Mouse (Mus musculus): ENCODE measurements around the gene Asic5.

Gene Asic5

DNA sequence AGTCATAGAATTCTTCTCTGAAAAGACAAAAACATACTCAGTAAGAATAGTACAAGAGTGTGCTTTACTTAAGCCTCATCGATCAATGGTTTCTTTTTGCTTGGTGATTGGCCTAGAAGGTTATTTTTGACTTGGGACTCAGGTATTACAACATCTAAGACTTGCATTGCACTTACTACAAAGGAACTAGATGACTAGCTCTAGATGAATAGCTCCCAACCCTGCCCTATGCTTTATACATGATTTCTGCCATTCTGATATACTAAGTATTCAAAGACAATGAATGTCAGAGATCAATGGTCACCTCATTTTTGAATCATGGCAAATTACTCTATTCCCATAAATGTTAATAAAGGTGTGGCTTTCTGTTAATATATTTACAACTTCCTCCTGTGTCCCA is 24.9 kb downstream of the Asic5 start:
- DNase-seq (ENCODE audit: extremely low read depth, insufficient read length, low spot score): no peak

DNA sequence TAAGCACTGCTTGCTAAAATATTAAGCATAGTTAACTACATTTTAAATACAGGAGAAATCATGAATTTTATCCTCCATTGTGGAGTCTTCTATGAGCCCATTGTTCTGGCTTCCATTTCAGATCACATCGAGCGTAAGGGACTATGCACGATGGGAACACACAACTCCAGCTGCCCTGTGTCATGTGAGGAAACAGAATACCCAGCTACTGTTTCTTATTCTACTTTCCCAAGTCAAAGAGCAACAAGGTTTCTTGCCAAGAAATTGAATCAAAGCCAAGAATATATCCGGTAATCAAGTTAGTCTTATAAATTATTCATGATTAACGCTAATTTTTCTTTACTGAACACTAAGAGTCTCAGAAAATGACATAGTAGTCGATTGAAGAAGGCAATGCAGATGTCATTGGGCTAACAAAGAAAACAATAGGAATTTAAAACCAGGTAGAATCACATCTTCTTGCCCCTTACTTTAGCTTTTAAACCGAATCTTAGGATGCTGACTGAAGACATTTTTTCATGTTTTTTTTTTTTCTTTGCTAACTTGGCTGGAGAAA is 32.1 kb downstream of the Asic5 start:
- DNase-seq (ENCODE audit: extremely low read depth, insufficient read length, low spot score): no peak

GRCm38 (mm10) chr3:82022421-82022920 is 40.4 kb downstream of the Asic5 start:
- no peak for DNase-seq (ENCODE audit: extremely low read depth, insufficient read length, low spot score)

- no peak for DNase-seq (ENCODE audit: extremely low read depth, insufficient read length, low spot score)
Observed at GRCm38 (mm10) chr3:82023065-82023464, 41.0 kb downstream of the Asic5 start.

DNA sequence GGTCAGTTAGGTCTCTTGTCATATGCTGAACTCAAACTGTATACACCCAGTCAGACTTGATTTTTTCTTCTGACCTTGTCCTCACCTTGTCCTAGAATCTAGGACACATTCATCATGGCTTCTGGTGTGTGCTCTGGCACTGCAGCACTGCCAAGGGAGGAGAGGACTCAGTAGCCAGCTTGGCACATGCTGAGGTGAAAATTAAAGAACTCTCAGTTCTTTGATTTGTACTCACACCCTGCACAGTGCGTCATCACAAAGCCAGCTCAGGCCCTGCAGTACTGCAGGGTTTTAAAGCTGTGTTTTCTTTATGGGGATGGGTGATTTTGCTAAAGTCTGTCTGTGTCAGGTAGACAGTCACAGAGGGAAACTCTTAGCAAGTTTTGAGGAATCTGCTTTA is 45.2 kb downstream of the Asic5 start:
- no peak for DNase-seq (ENCODE audit: extremely low read depth, insufficient read length, low spot score)

DNA sequence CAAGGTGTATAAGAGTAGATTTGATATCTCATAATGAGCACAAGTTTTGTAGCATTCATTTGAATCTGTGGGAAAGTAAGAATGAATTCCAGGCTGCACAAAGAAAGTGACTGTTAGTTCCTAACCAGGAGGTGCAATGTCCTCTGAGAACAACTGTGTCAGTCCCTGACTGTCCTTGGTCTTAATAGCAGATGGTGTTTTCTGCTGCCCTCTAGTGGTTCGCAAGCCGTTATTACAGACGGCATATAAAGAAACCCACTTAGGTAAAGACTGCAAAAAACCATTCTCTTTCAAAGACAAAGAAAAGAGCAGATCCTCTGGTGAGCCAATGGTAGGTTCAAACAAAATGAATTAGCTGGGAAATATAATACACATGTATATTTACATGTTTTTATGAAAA is 47.1 kb downstream of the Asic5 start:
- DNase-seq (ENCODE audit: extremely low read depth, insufficient read length, low spot score): peak; percentile 10

GRCm38 (mm10) chr3:82030008-82030748 is 48.1 kb downstream of the Asic5 start:
- DNase-seq (ENCODE audit: extremely low read depth, insufficient read length, low spot score): no peak

- no peak for DNase-seq (ENCODE audit: extremely low read depth, insufficient read length, low spot score)
Observed at GRCm38 (mm10) chr3:82036262-82037044, 54.4 kb downstream of the Asic5 start.

GRCm38 (mm10) chr3:82043676-82044075 is 61.6 kb downstream of the Asic5 start:
- DNase-seq (ENCODE audit: extremely low read depth, insufficient read length, low spot score): no peak

DNA sequence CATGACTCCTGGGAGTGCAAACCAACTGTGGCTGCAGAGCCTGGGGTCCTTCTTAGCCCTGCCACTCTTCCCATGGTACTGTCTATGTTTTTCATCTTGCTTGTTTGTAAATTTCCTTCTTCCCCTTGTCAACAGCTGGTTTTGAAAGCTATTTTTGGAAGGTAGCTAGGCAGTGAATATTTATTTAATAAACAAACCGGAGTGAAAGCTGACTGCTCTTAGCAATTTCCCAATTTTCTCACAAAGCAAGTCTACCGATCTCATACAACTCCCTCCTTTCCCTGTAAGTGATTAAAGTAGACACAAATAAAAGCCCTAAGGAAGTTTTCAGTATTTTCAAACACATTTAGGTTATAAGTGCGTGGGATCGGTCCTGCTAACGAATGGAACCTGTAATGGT is 62.8 kb downstream of the Asic5 start:
- no peak for DNase-seq (ENCODE audit: extremely low read depth, insufficient read length, low spot score)

GRCm38 (mm10) chr3:82046087-82046486 is 64.0 kb downstream of the Asic5 start:
- DNase-seq (ENCODE audit: extremely low read depth, insufficient read length, low spot score): no peak

DNA sequence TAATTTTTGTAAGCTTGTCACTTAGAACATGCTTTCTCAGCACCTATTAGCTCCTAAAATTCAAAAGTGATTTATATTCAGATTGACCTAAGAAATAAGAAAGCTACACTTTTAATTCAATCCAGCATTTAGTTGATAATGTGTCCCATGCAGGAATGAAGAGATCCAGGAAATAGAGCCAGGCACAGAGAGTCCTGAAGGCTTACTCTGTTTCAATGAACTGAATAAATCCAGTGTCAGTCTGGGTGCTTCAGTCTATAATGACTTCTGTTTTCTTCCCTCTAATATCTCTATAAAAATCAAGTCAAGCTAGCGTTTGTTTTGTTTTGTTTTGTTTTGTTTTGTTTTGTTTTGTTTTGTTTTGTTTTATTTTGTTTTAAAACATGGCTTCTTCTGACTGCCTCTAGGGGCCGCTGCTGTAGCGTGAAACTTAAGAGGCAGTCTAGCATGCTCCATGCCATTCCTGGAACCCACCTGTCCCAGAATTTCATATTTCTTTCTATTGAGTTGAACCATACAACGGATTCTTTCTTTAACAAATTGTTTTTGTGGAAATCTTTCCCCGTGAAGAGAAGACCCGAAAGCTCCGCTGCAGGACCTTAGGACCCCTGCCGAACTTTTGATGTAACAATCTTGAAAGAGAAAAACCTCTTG is 65.1 kb downstream of the Asic5 start:
- no peak for DNase-seq (ENCODE audit: extremely low read depth, insufficient read length, low spot score)

- no peak for DNase-seq (ENCODE audit: extremely low read depth, insufficient read length, low spot score)
Observed at GRCm38 (mm10) chr3:82048078-82048477, 66.0 kb downstream of the Asic5 start.

DNA sequence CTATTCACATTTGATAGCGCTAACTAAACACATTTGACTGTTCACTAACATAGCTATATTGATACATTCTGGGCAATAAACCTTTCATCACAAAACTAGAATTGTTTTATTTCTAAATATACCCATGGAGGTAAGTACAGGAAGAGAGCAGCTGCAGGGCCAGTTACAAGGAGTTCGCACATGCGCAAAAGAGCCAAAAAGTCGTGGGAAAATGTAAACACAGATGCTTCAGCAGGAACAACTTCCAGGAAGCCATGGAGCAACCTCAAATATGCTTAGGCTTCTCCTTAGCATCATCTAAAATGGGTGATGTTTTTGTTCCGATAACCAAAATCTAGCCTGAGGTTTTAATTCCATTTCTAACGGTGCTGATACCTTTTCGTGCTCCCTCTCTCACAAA is 66.6 kb downstream of the Asic5 start:
- no peak for DNase-seq (ENCODE audit: extremely low read depth, insufficient read length, low spot score)

DNA sequence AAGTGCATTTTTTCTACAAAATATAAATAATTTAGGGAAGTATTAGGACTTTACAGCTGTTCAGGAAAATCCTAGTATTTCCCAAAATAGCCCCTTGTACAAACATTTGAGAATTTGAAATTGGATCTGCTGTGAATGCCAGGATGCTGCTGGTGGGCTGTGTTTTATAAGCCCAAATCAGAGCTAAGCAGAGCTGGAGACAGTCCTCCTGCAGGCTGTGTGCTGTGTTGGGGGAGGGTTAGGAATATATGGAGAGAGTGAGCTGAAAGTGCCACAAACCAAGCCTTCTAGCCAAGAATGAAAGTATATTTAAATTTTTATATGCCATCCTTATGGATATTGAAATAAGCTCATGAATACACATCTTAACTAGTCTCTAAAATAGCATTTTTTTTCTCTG is 69.4 kb downstream of the Asic5 start:
- no peak for DNase-seq (ENCODE audit: extremely low read depth, insufficient read length, low spot score)

DNA sequence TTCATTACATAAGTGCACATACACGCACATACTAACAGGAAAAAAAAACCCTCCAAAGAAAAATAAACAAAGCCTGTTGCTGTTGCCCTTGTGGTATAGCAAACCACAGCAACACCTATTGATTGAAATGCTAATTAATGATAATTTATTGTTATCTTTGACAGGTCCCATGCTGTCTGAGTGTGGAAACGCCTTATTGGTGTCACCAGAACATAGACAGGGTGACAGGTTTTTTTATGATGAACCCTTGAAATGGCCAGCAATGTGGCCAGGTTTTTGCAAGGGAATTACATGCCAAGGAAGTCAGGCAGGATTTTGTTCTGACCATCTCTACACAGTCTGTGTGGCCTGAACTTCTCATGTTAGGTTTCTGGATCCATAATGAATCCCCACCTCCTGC is 69.9 kb downstream of the Asic5 start:
- no peak for DNase-seq (ENCODE audit: extremely low read depth, insufficient read length, low spot score)

DNA sequence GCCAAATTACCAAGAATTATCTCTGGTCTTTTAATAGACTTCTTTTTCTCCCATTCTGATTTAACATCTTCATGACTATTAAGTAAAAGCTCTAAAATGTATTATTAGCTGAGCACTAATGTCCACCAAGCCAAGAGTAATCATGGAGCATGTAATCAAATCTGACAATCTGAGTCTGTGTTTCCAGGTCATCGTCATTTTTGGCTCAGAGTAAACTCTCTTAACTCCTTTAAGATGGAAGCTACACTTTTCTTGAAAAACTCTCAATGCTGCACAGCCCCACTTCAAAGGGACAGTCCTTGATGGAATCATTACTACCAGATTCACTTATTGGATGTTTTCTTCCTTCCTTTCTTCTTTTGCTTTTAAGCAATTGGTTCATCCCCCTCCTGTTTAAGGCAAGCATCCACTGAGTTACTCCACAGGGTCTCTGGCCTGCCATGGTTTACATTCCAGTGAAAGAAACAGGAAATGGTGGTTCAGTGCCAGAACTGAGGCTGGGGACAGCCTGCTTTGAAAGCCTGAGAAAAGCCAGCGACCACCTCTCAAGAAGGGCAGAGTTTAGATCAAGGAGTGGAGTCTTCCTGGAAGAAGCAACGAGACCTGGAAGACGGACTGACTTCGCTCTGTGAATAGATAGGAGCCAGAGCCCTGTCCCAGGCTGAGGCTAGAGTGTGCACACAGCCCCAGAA is 72.3 kb downstream of the Asic5 start:
- no peak for DNase-seq (ENCODE audit: extremely low read depth, insufficient read length, low spot score)

GRCm38 (mm10) chr3:82057201-82057600 is 75.1 kb downstream of the Asic5 start:
- no peak for DNase-seq (ENCODE audit: extremely low read depth, insufficient read length, low spot score)

DNA sequence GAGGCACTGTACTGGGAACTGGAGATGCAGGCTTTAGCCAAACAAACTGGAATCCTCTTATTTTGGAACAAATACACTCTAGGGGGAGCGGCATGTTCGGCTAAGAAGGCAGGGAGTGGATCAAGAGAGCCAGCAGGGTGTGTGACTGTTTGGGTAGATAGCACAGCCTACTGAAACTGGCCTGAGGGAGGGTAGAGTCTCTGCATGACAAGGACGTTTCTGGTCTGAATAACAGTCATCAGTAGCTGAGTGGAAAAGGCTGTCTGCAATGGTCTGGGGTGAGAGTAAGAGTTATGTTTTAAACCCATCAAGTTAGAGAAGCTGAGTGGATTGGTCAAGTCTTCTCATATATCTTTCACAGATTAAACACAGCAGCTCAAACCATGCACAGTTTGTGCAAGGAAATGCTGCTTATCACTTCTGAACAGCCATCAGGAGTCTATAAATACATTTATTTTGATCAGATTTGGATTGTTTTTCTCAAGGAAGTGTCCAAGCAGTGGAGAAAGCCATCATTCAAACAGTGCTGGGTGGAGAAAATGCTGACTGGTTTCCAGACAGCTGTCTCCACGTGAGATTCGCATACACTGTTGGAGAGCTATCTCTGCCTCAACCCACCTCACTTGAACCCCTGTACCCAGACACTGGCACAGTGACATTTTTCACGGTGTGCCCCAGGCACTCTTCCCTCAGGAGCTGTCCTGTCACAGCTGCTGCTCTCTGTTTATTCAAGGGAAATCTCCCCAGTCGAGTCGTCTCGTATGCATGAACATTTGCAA is 79.5 kb downstream of the Asic5 start:
- no peak for DNase-seq (ENCODE audit: extremely low read depth, insufficient read length, low spot score)

- DNase-seq (ENCODE audit: extremely low read depth, insufficient read length, low spot score): no peak
Observed at GRCm38 (mm10) chr3:82067830-82068229, 85.7 kb downstream of the Asic5 start.

Data from 3134 (cell line).